Mouse (Mus musculus) forebrain, embryonic 13.5 days (tissue): ENCODE data around the gene Cemip. TPM values are rescaled to one million over a fixed set of nuclear protein-coding genes. Genes with fewer than 3 reads are reported as not detected.

Experiments used
- polyA plus RNA-seq: library from polyadenylated mRNA; unstranded; fragments of >200 nt; fragmentation: Nextera tagmentation; extraction: Ambion mirVana; gene quantifications from 2 replicates; pipeline ENCODE4 v1.2.1, GENCODE M21; 2015

Gene Cemip
- polyA plus RNA-seq, 1 experiment from 2014 or later = 0.81 TPM

Other genes starting within 250 kb of the Cemip start
- 4.1 and 4.2 TPM in 2 replicates for gene Tlnrd1, start 202.2 kb downstream of the Cemip start, polyA plus RNA-seq
- gene Mesd, start 202.0 kb downstream of the Cemip start, polyA plus RNA-seq = 68.8 and 69.1 TPM in 2 replicates
- 13.2 and 15.6 TPM in 2 replicates for gene Abhd17c, start 65.4 kb upstream of the Cemip start, polyA plus RNA-seq